Mouse (Mus musculus) midbrain, embryonic 14.5 days (tissue): ENCODE measurements around the gene Naa16. TPM values are rescaled to one million over a fixed set of nuclear protein-coding genes. Genes with fewer than 3 reads are reported as not detected.

Experiments
- ATAC-seq: fragments of 200-750 bp; cut with Nextera tagmentation; 2 replicates; pipeline ENCODE4 v1.8.0; 2017; ENCODE audit warnings: moderate number of reproducible peaks, moderate library complexity; ENCODE audit not compliant: low FRiP score, low TSS enrichment
- DNase-seq: peaks from one replicate; pipeline ENCODE4 v3.0.0-alpha.2; 2015
- H3K27ac ChIP-seq: fragments of 300-500 bp; sonication (generic); replicated peaks from 2 replicates; pipeline ENCODE4 v1.5.1; 2014; ENCODE audit warnings: mild to moderate bottlenecking, low read depth, low read length, moderate library complexity
- H3K27me3 ChIP-seq: fragments of 300-500 bp; sonication (generic); 2 replicates; pipeline ENCODE4 v1.6.1; 2014; ENCODE audit warnings: low read length, control low read depth, mixed read lengths; ENCODE audit not compliant: control insufficient read depth, insufficient read depth
- H3K36me3 ChIP-seq: fragments of 300-500 bp; sonication (generic); 2 replicates; pipeline ENCODE4 v1.6.1; 2014; ENCODE audit warnings: low read length, control low read depth; ENCODE audit not compliant: control insufficient read depth, insufficient read depth
- H3K4me1 ChIP-seq: fragments of 300-500 bp; sonication (generic); 2 replicates; pipeline ENCODE4 v1.6.1; 2014; ENCODE audit warnings: mild to moderate bottlenecking, antibody characterized with exemption, low read length, control low read depth; ENCODE audit not compliant: control insufficient read depth, insufficient read depth
- H3K4me2 ChIP-seq: fragments of 300-500 bp; sonication (generic); 2 replicates; pipeline ENCODE4 v1.6.1; 2014; ENCODE audit warnings: mild to moderate bottlenecking, low read length, moderate library complexity
- H3K4me3 ChIP-seq: fragments of 300-500 bp; sonication (generic); replicated peaks from 2 replicates; pipeline ENCODE4 v1.5.1; 2014; ENCODE audit warnings: low read depth, low read length
- H3K9ac ChIP-seq: fragments of 300-500 bp; sonication (generic); replicated peaks from 2 replicates; pipeline ENCODE4 v1.6.1; 2014; ENCODE audit warnings: mild to moderate bottlenecking, low read length, moderate library complexity
- H3K9me3 ChIP-seq: fragments of 300-500 bp; sonication (generic); 2 replicates; pipeline ENCODE4 v1.6.1; 2016; ENCODE audit warnings: low read length, control low read depth, mixed read lengths; ENCODE audit not compliant: control insufficient read depth
- WGBS: fragments of 180-500 bp; shearing (Covaris S2); extraction: QIAGEN DNeasy Blood & Tissue Kit; methylation state at CpG from one replicate; pipeline ENCODE4 v1.1.7; 2014; 5-methylcytosine and 5-hydroxymethylcytosine counted together
- polyA plus RNA-seq: library from polyadenylated mRNA; unstranded; fragments of >200 nt; fragmentation: Nextera tagmentation; extraction: Ambion mirVana; gene quantifications from 2 replicates; pipeline ENCODE4 v1.2.1, GENCODE M21; 2014

The Naa16 gene
- polyA plus RNA-seq, 1 experiment from 2014 or later: 25.2 TPM

DNA sequence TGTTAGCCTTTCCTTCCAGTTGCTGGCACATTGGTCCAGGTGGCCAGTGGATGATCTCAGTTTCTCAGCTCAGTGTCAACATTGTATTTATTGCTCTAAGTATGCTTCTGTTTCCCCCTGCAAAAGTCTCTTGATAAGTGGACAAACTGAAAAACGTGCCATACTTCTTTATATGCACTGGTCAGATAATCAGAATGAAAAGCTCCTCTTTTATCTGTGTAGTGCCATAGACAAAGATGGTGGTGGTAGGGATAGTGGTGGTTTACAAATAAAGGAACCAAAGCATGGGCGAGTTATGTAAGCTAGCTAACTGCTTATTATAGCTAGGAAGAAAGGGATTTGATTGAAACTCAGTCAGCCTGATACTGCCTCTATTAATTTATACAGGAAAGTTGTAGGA is 17.1 kb upstream of the Naa16 start:
- H3K9ac ChIP-seq: no peak overlapping the region
- no peaks in the 10 kb centered on the region for H3K4me1 ChIP-seq
- DNase-seq: no peak
- 84% methylated on average over 2 of the region's 2 CpGs for WGBS
- no peak overlapping the region for H3K27ac ChIP-seq
- ATAC-seq: no peak
- peaks cover 23% of the 10 kb centered on the region for H3K36me3 ChIP-seq
- no peak overlapping the region for H3K4me2 ChIP-seq
- H3K27me3 ChIP-seq: no peaks in the 10 kb centered on the region
- H3K4me3 ChIP-seq: no peak overlapping the region
- no peaks in the 10 kb centered on the region for H3K9me3 ChIP-seq

DNA sequence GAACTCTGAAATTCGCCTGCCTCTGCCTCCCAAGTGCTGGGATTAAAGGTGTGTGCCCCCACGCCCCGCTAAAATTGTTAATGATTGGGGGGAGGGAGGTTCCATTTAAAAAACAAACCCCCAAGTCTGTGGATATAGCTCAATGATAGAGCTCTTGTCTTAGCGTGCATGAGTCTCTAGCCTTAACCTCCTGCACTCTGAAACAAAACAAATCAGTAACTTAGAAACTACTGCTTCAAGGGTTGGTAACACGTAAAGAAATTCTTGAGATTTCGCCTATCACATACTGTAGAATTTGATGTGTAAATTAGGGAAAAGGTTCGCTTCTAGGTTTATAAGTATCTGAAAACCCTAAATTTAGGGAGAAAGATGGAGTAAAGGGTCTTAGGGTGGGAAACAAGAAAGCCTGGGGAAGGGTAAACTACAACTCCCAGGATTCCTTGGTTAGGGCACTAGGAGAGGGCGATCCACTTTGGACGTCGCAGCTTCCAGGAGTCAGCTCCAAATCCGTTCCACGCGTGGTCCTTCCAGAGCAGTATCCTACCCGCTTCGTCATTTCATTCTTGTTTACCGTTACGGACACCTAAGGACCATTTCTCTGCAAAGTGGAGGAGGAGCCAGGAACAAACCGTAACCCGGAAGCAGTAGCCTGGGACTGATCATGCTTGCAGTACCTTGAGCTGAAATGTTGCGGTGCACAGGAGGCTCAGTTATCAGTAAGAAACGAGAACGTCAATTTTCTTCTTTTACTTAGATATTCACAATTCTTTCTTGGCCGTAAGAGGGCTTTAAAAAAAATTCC is 6.9 kb upstream of the Naa16 start, which contains the start of gene Mtrf1:
Mtrf1 (plus strand) TSS at position 452 of the 802 bp plus-strand sequence.
- DNase-seq (peak; percentile 88), ATAC-seq (peak; percentile 93)
- Histone ChIP-seq H3K4me1 (peaks cover 9% of the 10 kb centered on the region; the same call in 1 of the 2 replicates), H3K27ac (peak within 1 kb of the TSS; percentile 95), H3K4me2 (peak within 1 kb of the TSS; percentile 60), H3K4me3 (peak within 1 kb of the TSS; percentile 62), H3K27me3 (no peaks in the 10 kb centered on the region), H3K9me3 (no peaks in the 10 kb centered on the region), H3K9ac (peak within 1 kb of the TSS; percentile 60), H3K36me3 (peaks cover 12% of the 10 kb centered on the region)
- 20% methylated on average over 23 of the region's 23 CpGs for WGBS

DNA sequence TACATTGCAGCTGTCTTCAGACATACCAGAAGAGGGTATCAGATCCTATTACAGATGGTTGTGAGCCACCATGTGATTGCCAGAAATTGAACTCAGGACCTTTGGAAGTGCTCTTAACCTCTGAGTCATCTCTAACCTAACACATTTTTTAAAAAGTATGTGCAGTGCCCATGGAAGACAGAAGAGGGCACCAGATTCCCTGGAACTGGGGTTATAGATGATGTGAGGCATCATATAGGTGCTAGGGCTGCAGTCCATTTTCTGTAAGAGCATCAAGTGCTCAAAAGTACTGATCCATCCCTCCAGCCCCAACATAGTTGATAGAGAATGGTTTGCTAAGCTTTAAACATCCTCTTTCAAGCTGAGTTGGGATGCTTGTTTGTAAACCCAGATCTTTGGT is 4.0 kb upstream of the Naa16 start:
- H3K9me3 ChIP-seq: no peaks in the 10 kb centered on the region
- H3K36me3 ChIP-seq: no peaks in the 10 kb centered on the region
- no peaks in the 10 kb centered on the region for H3K27me3 ChIP-seq
- H3K4me3 ChIP-seq: no peak overlapping the region
- peaks cover 12% of the 10 kb centered on the region; the same call in 1 of the 2 replicates for H3K4me1 ChIP-seq
- DNase-seq: peak; percentile 61
- ATAC-seq: no peak
- no peak overlapping the region for H3K9ac ChIP-seq
- H3K4me2 ChIP-seq: no peak overlapping the region
- no peak overlapping the region for H3K27ac ChIP-seq

DNA sequence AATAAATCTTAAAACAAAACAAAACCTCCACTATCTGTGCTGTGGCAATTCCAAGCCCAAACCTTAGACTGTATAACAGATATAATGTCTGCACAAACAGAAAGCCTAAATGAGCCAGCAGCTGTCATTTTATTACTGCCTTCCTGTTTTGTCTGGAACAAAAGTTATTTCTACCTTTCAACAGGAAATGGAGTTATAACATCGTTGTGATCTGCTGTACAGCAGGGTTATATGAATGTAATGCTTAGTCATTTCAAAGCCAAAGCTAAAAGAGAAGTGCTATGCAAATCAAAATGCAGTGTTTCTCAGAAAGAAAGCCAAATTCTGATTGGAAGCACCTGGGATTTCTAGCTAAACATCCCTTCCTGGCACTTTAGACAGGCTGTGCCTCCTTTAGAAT is 2.7 kb upstream of the Naa16 start:
- DNase-seq (no peak), ATAC-seq (no peak)
- WGBS: 82% methylated on average over 1 of the region's 1 CpGs
- Histone ChIP-seq H3K4me2 (no peak overlapping the region), H3K4me3 (no peak overlapping the region), H3K4me1 (peaks cover 15% of the 10 kb centered on the region), H3K9ac (no peak overlapping the region), H3K36me3 (no peaks in the 10 kb centered on the region), H3K9me3 (no peaks in the 10 kb centered on the region), H3K27me3 (no peaks in the 10 kb centered on the region), H3K27ac (no peak overlapping the region)

DNA sequence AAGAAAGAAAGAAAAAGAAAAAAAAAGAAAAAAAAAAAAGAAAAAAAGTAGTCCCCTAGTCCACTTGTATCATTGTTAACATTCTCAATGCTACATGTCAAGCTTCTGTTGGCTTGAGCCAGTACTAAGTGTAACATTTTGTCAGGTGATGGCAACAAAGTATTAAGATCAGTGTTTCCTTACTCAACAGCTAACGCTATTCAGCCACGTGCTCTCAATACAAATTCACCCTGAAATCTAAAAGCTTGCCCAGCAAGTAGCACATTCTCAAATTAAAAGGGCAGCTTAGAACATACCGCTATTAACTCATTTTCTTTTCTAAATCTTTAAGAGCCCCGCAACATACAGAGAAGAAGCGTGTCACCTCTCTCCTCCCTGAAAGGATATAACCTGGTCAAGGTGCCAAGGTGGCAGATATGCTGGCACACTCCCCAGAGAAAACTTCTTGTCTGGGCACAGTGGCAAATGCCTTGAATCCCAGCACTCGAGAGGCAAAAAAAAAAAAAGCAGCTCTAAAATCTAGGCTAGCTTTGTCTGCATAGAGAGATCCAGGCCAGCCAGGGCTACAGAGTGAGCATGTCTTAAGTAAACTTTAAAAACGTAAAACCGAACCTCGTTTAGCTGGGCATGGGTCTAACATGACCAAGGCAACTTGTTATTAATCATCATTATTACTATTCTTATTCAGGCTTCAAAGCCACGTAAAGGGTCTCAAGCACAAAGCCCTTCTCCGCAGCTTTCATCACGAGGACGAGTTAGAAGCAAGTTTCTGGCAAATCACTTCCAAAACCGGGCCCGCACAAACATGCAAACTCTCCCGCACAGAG is 927 bp downstream of the Naa16 start:
- Histone ChIP-seq H3K4me3 (peak overlapping the region; percentile 84), H3K27me3 (no peaks in the 10 kb centered on the region), H3K36me3 (0 out of 2 replicates have a peak, but pooled peaks cover 3% of the 10 kb centered on the region), H3K9ac (peak overlapping the region; percentile 75), H3K9me3 (no peaks in the 10 kb centered on the region), H3K4me1 (peaks cover 12% of the 10 kb centered on the region), H3K4me2 (peak overlapping the region; percentile 78), H3K27ac (peak overlapping the region; percentile 92)
- 1% methylated on average over 16 of the region's 16 CpGs for WGBS
- DNase-seq (no peak), ATAC-seq (0 out of 2 replicates have a peak, but pooled peaks have one; percentile 6)

DNA sequence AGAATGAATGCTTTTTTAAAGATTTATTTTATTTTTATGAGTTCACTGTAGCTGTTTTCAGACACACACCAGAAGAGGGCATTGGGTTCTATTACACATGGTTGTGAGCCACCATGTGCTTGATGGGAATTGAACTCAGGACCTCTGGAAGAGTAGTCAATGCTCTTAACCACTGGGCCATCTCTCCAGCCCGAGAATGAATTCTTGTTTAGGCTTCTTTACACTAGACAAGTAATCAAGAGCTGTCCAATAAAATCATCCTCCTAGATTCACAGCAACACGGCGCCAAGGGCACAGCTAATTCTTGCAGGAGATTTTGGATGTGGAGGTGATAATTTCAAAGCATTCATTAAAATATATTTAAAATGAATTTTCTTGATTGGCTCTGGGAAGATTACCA is 2.3 kb downstream of the Naa16 start:
- no peak overlapping the region for H3K4me2 ChIP-seq
- H3K36me3 ChIP-seq: 0 out of 2 replicates have a peak, but pooled peaks cover 3% of the 10 kb centered on the region
- peaks cover 12% of the 10 kb centered on the region for H3K4me1 ChIP-seq
- H3K9me3 ChIP-seq: no peaks in the 10 kb centered on the region
- 95% methylated on average over 3 of the region's 3 CpGs for WGBS
- H3K9ac ChIP-seq: no peak overlapping the region
- ATAC-seq (no peak), DNase-seq (no peak)
- H3K27ac ChIP-seq: no peak overlapping the region
- H3K4me3 ChIP-seq: no peak overlapping the region
- no peaks in the 10 kb centered on the region for H3K27me3 ChIP-seq

DNA sequence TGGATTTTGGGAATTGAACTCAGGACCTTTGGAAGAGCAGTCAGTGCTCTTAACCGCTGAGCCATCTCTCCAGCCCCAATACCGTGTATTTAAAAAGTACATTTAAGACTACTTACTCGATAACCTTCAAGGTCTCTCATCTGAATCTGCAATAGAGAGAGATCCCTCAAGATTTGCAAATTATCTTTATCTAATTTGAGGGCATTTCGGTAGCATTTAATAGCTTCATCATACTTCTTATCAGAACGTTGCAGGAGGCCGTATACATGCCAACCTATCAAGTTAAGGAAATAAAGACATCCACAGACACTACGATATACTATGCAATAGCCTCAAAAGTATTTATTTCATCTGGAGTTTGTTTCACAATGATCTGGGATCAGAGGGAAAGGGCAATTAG is 7.5 kb downstream of the Naa16 start:
- H3K9ac ChIP-seq: no peak overlapping the region
- H3K9me3 ChIP-seq: no peaks in the 10 kb centered on the region
- 89% methylated on average over 7 of the region's 7 CpGs for WGBS
- H3K36me3 ChIP-seq: peaks cover 11% of the 10 kb centered on the region; the same call in 1 of the 2 replicates
- H3K27ac ChIP-seq: no peak overlapping the region
- DNase-seq (no peak), ATAC-seq (no peak)
- H3K27me3 ChIP-seq: no peaks in the 10 kb centered on the region
- no peak overlapping the region for H3K4me2 ChIP-seq
- no peak overlapping the region for H3K4me3 ChIP-seq
- no peaks in the 10 kb centered on the region for H3K4me1 ChIP-seq

DNA sequence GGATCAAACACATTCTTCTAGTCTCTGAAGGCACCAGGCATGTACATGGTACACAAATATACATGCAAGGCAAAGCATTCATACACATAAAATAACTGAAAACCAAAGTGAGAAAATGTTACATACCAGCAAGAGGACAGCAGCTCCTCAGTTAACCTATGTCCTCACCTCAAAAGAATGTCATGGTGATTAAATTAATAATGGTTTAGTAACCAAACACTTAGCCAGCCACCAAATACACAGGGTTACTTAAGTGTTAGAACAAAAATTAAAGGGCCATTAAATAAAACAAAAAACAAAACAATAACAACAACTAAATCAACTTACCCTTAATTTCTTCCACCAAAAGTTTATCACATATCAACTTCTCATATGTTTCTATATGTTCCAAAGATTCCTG is 13.5 kb downstream of the Naa16 start:
- H3K36me3 ChIP-seq: peaks cover 11% of the 10 kb centered on the region
- H3K9ac ChIP-seq: no peak overlapping the region
- no peak overlapping the region for H3K4me3 ChIP-seq
- H3K4me1 ChIP-seq: no peaks in the 10 kb centered on the region
- H3K27me3 ChIP-seq: no peaks in the 10 kb centered on the region
- ATAC-seq (no peak), DNase-seq (no peak)
- no peak overlapping the region for H3K27ac ChIP-seq
- no peaks in the 10 kb centered on the region for H3K9me3 ChIP-seq
- no peak overlapping the region for H3K4me2 ChIP-seq
